Mouse (Mus musculus) G1E (cell line): ENCODE results near the gene Actn1. TPM values are rescaled to one million over a fixed set of nuclear protein-coding genes. Genes with fewer than 3 reads are reported as not detected.

ENCODE experiments used
- ATAC-seq: 2 replicates; pipeline ENCODE4 v1.8.0; 2016; ENCODE audit warnings: mild to moderate bottlenecking; ENCODE audit not compliant: insufficient number of reproducible peaks, poor library complexity, low FRiP score, severe bottlenecking; ENCODE audit errors: extremely low read depth
- DNase-seq: peaks from one replicate; pipeline ENCODE4 v3.0.0; 2012; ENCODE audit warnings: low spot score
- H3K27me3 ChIP-seq: 2 replicates; pipeline ENCODE4 v1.6.1; 2012; ENCODE audit warnings: mild to moderate bottlenecking, low read length, inconsistent platforms; ENCODE audit not compliant: insufficient read depth
- H3K36me3 ChIP-seq: replicated peaks from 2 replicates; pipeline ENCODE3; 2012; ENCODE audit warnings: mild to moderate bottlenecking, inconsistent platforms
- H3K4me1 ChIP-seq: 2 replicates; pipeline ENCODE4 v1.6.1; 2012; ENCODE audit warnings: low read depth, low read length, inconsistent platforms, mixed read lengths; ENCODE audit not compliant: insufficient read depth
- H3K4me3 ChIP-seq: 2 replicates; pipeline ENCODE4 v1.5.1; 2012; ENCODE audit warnings: low read depth, mild to moderate bottlenecking, inconsistent platforms, low read length, moderate library complexity, mixed read lengths
- H3K9me3 ChIP-seq: replicated peaks from 2 replicates; pipeline ENCODE4 v1.6.1; 2012; ENCODE audit warnings: inconsistent platforms
- CTCF ChIP-seq: IDR thresholded peaks from 2 replicates; pipeline ENCODE4 v1.5.1; 2012; ENCODE audit warnings: low read depth, low read length, inconsistent platforms, mixed read lengths
- GATA1 ChIP-seq: IDR thresholded peaks from 2 replicates; pipeline ENCODE4 v1.6.1; 2012; ENCODE audit warnings: borderline replicate concordance, low read length, inconsistent platforms, mixed read lengths
- GATA2 ChIP-seq: IDR thresholded peaks from 2 replicates; pipeline ENCODE4 v1.6.1; 2012; ENCODE audit warnings: low read depth, low read length, inconsistent platforms, borderline replicate concordance
- POLR2AphosphoS5 ChIP-seq: IDR thresholded peaks from 2 replicates; pipeline ENCODE4 v1.6.1; 2012; ENCODE audit warnings: low read depth, low read length, inconsistent platforms; ENCODE audit not compliant: insufficient replicate concordance
- TAL1 ChIP-seq: conservative IDR thresholded peaks from 2 replicates; pipeline ENCODE4 v1.6.1; 2012; ENCODE audit warnings: low read depth, low read length, inconsistent platforms, mixed read lengths
- polyA plus RNA-seq: library from polyadenylated mRNA; stranded (reverse); fragments of >175 nt; gene quantifications from 2 replicates; pipeline ENCODE4 v1.2.3, GENCODE M21; 2012
- total RNA-seq, 2 experiments: library from RNA; stranded (forward) in 1 of 2; stranded (reverse) in 1 of 2; fragments of 200-1000 nt in 1 of 2; fragments of >200 nt in 1 of 2; fragmentation: Nextera tagmentation in 1 of 2; gene quantifications; 2 replicates each; pipeline ENCODE4 v1.2.3; 2014 to 2017

The Actn1 gene
- total and polyA plus RNA-seq, 3 experiments, result 0.38 to 0.83 (median 0.40) TPM

DNA sequence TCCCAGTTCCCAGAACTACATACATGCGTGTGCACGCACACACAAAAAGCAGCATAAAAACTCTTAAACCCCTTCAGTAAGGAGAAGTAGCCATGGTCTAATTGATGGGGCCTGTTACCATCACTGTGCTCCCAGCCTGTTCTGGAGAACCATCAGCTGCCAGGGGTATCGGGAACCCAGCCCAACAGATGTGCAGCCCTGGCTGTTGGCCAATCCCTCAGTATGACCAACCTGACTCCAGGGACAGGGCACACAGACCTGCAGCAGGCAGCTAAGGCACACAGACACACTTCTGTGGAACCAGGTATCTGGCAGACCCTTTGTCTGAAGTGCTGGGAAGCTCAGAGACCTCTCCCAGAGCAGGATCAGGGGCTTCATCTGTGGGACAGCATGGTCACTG is 37.7 kb downstream of the Actn1 start:
- no peak for ATAC-seq
- Histone ChIP-seq H3K27me3 (peaks cover 75% of the 10 kb centered on the region), H3K9me3 (no peaks in the 10 kb centered on the region), H3K4me1 (peaks cover 5% of the 10 kb centered on the region; the same call in 1 of the 2 replicates), H3K36me3 (no peaks in the 10 kb centered on the region), H3K4me3 (no peak overlapping the region)
- TF ChIP-seq POLR2AphosphoS5 (no peak), CTCF (no peak), TAL1 (no peak), GATA1 (no peak), GATA2 (no peak)
- no peak for DNase-seq

DNA sequence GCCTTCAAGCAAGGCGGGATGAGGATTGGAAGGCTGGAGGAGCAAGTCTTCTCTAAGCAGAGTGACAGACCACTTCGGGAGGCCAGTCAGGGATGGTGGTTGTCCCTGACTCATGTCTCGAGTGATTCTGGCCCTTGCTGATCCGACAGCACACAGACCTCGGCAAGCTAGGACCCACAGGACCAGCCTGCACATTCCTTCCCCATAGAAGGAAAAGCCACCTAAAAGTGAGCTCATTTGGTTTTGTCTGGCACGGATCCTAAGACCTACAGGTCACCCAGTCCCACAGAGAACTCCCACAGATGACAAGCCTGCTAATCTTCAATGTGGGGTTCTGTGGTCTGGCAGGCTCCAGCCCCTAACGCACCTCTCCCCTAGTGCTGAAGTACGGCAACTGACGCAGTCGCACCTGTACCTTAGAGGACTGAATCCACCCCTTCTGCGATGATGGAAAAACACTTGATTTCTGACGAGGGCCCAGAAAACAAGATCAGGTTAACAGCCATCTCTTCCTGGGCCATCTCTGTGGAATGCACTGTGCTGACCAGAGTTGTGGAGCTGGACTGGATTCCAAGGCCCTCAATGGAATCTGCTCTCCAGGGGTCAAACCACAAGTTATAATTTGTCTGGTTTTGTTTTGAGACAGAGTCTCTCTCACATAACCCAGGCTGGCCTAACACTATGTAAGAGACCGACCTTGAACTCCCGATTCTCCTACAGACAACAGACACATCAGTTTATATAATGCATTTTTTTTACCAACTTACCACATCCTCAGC is 39.7 kb downstream of the Actn1 start:
- no peak for DNase-seq
- ATAC-seq, result no peak
- Histone ChIP-seq H3K4me1 (peaks cover 5% of the 10 kb centered on the region; the same call in 1 of the 2 replicates), H3K36me3 (no peaks in the 10 kb centered on the region), H3K9me3 (no peaks in the 10 kb centered on the region), H3K4me3 (no peak overlapping the region), H3K27me3 (peaks cover 71% of the 10 kb centered on the region)
- TF ChIP-seq POLR2AphosphoS5 (no peak), TAL1 (no peak), CTCF (no peak), GATA2 (no peak), GATA1 (no peak)

DNA sequence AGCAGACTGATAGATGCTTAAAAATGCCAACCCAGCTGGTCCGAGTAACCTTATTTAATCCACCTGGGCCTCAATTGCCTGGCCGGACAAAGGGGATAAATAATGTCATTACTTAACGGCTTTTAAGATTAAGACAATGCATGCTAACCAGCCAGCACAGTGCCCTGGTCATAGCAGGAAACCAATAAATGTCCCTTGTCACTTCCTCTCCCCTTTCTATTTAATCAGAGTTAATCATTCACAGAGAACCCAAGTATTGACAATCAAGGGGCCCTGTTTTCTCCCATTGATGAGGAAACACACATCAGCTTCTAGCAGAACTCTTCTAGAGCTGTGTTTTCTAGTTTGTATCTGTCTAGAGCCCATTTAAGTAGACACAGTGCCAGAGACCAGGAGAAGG is 41.4 kb downstream of the Actn1 start:
- TF ChIP-seq TAL1, result no peak
- no peak for TF ChIP-seq GATA1
- TF ChIP-seq CTCF, result no peak
- no peak for TF ChIP-seq GATA2
- TF ChIP-seq POLR2AphosphoS5, result no peak
- Histone ChIP-seq H3K9me3 (no peaks in the 10 kb centered on the region), H3K4me1 (peaks cover 3% of the 10 kb centered on the region; the same call in 1 of the 2 replicates), H3K27me3 (peaks cover 69% of the 10 kb centered on the region), H3K36me3 (no peaks in the 10 kb centered on the region), H3K4me3 (no peak overlapping the region)
- ATAC-seq, result no peak
- DNase-seq, result no peak

DNA sequence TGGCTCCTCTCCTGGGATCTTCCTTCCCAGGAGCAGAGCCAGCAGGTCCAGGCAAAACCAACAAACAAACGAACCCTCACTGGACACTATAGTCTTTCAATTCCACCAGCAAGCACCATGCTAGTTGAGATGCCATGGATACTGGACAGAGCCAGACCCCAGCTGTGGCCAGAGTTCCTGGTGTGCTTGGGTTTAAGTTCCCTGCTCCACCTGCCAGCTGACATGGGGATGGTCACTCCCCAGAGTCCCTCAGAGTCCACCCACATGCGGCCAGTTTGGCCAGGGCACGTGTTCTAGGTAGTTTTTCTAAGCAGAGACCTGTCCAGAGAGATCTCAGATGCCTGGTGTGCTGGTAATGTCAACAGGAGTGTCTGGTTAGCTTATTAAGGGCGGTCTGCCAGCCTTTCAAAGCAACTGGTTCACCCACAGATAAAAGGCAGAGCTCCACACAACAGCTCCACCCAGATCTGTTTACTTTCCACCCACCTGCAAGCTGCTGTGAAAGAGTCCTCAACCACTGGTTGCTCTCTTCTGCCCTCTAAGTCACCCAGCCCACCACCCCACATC is 42.0 kb downstream of the Actn1 start:
- no peak for ATAC-seq
- H3K9me3 ChIP-seq, result no peaks in the 10 kb centered on the region
- no peak for DNase-seq
- H3K36me3 ChIP-seq, result no peaks in the 10 kb centered on the region
- H3K4me3 ChIP-seq, result no peak overlapping the region
- H3K4me1 ChIP-seq, result peaks cover 1% of the 10 kb centered on the region; the same call in 1 of the 2 replicates
- H3K27me3 ChIP-seq, result peaks cover 66% of the 10 kb centered on the region
- no peak for TF ChIP-seq CTCF

DNA sequence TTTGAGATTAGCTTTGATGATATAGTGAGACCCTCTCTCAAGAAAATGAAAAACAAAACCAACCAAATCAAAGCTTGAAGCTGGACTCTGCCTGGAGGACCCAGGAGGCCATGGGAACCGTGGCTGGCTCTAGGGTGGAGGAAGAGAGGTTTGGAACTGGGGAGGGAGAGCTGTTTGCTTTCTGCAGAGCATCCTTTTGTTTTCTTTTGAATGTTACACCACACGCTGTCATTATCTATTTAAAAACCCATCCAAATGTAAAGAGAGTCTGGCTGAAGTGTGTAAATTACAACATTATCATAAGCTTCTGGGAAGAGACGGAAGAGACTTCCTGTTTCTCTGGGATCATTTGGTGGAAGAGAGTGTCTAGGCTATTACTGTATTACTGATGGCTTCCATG is 43.1 kb downstream of the Actn1 start:
- DNase-seq (no peak), ATAC-seq (no peak)
- no peak for TF ChIP-seq GATA2
- no peak for TF ChIP-seq TAL1
- no peak for TF ChIP-seq POLR2AphosphoS5
- TF ChIP-seq CTCF, result no peak
- TF ChIP-seq GATA1, result no peak

DNA sequence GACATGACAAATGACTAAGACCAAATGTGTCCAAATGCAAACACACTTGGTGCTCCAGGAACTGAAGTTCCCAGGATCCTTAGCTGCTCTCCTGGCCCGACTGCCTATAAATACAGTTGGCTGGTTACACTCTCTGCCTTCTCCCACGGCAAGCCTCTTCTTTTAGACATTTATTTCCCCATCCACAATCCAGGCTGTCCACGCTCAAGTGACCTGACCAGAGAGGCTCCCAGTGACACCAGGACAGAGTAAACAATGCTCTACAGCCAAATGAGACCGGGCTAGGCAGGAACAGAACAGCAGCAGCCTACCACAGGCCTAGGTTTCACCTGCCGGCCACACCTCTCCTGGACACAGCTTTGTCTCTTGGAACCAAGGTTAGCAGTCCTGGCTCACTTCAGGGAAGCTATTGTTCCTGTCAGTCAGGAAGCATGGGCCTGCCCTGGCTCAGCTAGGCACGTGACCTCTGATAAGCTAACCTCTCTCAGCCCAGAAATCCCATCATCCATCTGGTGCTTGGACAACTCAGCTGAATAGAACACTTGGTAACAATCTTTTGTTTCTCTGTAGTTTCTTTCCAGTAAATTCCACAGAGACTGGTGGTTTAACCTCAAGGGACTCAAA is 43.8 kb downstream of the Actn1 start:
- no peaks in the 10 kb centered on the region for H3K9me3 ChIP-seq
- ATAC-seq (no peak), DNase-seq (no peak)
- H3K36me3 ChIP-seq, result no peaks in the 10 kb centered on the region
- H3K27me3 ChIP-seq, result peaks cover 55% of the 10 kb centered on the region
- H3K4me3 ChIP-seq, result no peak overlapping the region
- TF ChIP-seq GATA2 (no peak), TAL1 (no peak), GATA1 (no peak), CTCF (no peak), POLR2AphosphoS5 (no peak)
- H3K4me1 ChIP-seq, result no peaks in the 10 kb centered on the region; the same call in 1 of the 2 replicates

More for the DNA sequence above, 43.1 kb downstream of the Actn1 start:
- H3K4me1 ChIP-seq, result no peaks in the 10 kb centered on the region; the same call in 1 of the 2 replicates
- peaks cover 59% of the 10 kb centered on the region for H3K27me3 ChIP-seq
- H3K4me3 ChIP-seq, result no peak overlapping the region
- no peaks in the 10 kb centered on the region for H3K9me3 ChIP-seq
- H3K36me3 ChIP-seq, result no peaks in the 10 kb centered on the region
